Mouse (Mus musculus): ENCODE measurements around the gene 3110082J24Rik. TPM values are rescaled to one million over a fixed set of nuclear protein-coding genes. Genes with fewer than 3 reads are reported as not detected.
"Not testable (repeated sequence)": the region's sequence is repeated elsewhere in the genome, so short reads cannot be mapped to it uniquely, and the experiment has no call there.

The 3110082J24Rik gene
- total RNA-seq, 2 experiments from 2014 or later: not detected

DNA sequence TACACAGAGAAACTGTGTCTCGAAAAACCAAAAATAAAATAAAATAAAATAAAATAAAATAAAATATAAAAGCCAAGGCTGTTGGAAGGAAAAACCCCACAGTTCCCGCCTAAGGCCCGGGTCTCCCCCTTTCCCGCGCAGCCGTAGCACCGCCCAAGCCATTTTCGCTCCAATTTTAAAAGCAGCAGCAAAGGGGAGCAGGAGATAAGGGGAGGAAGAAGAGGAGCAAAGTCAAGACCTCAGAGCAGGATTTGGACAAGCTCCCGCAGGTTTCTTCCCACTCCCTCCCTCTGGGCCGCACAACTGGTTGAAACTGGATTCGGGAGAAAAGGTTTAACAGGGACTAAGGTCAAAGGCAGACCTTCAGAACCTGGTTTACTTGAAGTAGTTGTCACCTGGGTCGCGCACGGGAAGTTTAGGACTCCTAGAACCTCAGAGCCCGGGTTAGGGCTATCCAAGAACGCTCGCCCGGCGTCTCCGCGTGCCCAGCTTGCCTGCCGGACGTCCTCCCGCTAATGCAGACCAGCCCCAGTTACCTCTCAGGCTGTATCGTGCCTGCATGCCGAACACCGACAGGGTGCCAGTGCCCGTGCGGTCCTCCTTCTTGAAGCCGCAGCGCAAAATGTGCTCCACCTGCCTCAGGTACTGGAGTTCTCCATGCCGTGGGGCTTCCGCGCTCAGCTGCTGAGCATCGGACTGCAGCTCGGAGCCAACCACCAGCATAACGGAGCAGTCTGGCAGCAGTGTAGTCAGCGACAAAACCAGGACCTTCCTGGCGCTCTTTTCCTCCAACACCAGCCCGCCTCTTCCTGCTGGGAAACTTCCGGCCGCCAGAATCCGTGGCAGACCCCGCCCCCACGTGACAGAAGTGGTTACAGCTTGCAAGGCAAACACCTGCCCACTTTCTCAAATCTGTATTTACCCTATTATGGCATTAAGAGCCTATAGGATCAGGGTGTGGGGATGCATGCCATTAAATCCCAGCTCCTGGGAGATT lies 32.8 kb downstream of the 3110082J24Rik start, which contains the start of gene Tyms:
Gene Tyms, minus strand, starts transcription at position 793 of the 997 bp plus-strand sequence.
- DNase-seq: peak; percentile 88 to 92

DNA sequence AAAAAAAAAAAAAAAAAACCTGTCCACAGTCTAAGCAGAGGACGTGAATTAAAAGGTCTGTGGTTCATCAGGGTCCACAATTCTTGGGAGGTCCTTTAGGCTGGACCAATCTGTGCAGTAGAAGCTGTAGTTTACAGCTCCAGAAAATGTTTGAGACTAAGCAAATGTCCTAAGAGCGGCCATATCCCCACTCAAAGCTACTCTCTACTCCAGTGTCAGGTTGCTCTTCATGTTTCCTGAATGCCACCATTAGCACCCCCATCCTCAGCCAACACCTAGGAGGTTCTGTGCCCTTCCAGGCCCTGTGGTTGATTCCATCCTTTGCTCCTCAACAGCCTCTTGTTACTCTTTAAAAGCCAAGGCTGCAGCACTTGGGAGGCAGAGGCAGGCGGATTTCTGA lies 33.5 kb downstream of the 3110082J24Rik start:
- no peak for DNase-seq

GRCm38 (mm10) chr5:30071677-30072076 lies 34.2 kb downstream of the 3110082J24Rik start:
- no peak for DNase-seq

- DNase-seq: no peak
These were observed 38.2 kb downstream of the 3110082J24Rik start for GRCm38 (mm10) chr5:30067726-30068125.

GRCm38 (mm10) chr5:30059607-30060006 lies 46.3 kb downstream of the 3110082J24Rik start:
- not testable (repeated sequence) for DNase-seq

- no peak for DNase-seq
These were observed 47.6 kb downstream of the 3110082J24Rik start for GRCm38 (mm10) chr5:30058216-30058731.

Other genes starting within 250 kb of the 3110082J24Rik start
- not detected for gene Il6, start 93.0 kb downstream of the 3110082J24Rik start, total RNA-seq (2021)
- gene Tyms, start 32.5 kb downstream of the 3110082J24Rik start, total RNA-seq (2021): 10 to 100 TPM; 21.3 to 22.2 TPM
- not detected for gene Garem2, start 925 bp downstream of the 3110082J24Rik start, total RNA-seq (2021)
- gene Hadha, start 49.1 kb upstream of the 3110082J24Rik start, total RNA-seq (2021): 100 to 1,000 TPM; 505 to 525 TPM
- 100 to 1,000 TPM; 827 to 996 TPM for gene Hadhb, start 49.2 kb upstream of the 3110082J24Rik start, total RNA-seq (2021)
- gene Adgrf3, start 99.6 kb upstream of the 3110082J24Rik start, total RNA-seq (2021): not detected
- gene Selenoi, start 126.5 kb upstream of the 3110082J24Rik start, total RNA-seq (2021): 10 to 100 TPM; 24.2 to 25.9 TPM
- gene Drc1, start 175.3 kb upstream of the 3110082J24Rik start, total RNA-seq (2021): under 1 TPM; 0.26 to 0.43 TPM

Data from adrenal gland, postnatal 36 days (tissue).